Mouse (Mus musculus): ENCODE data around the gene Ifrd2. TPM values are rescaled to one million over a fixed set of nuclear protein-coding genes. Genes with fewer than 3 reads are reported as not detected.

Gene Ifrd2
- total and polyA plus RNA-seq, 3 experiments = 147 to 292 TPM; not detected in 1

- TF ChIP-seq CTCF (IDR thresholded peaks at IDR 0.05 in 2 of 3, conservative IDR thresholded peaks at IDR 0.05 in 1 of 3; ENCODE audit: control insufficient read depth in 1 of 3, insufficient read depth in 1 of 3, low read depth in 2 of 3, low read length in 3 of 3, poor library complexity in 1 of 3, severe bottlenecking in 1 of 3) (peak; percentile 41 to 56 (median 41)), ZKSCAN1 (IDR thresholded peaks at IDR 0.05; ENCODE audit: low read depth, low read length) (no peak)
- peaks cover 0 to 6% of the 10 kb centered on the region in 2 experiments; a peak in 2 of 4 replicates for H3K36me3 ChIP-seq (ENCODE audit: control insufficient read depth in 1 of 2, insufficient read depth in 2 of 2, low read length in 2 of 2)
- peaks cover 0 to 18% of the 10 kb centered on the region in 2 experiments; a peak in 2 of 4 replicates for H3K4me1 ChIP-seq (ENCODE audit: control insufficient read depth in 1 of 2, insufficient read depth in 2 of 2, low read length in 2 of 2)
- no peak for DNase-seq (ENCODE audit: low read depth, low spot score)
- H3K27ac ChIP-seq (ENCODE audit: control insufficient read depth, low read depth, low read length) = no peak overlapping the region
- no peak overlapping the region for H3K4me3 ChIP-seq (ENCODE audit: control insufficient read depth in 1 of 2, insufficient read depth in 1 of 2, low read depth in 2 of 2, low read length in 2 of 2)
- no peaks in the 10 kb centered on the region for H3K9me3 ChIP-seq (replicated peaks; ENCODE audit: insufficient read depth, low read length)
- H3K27me3 ChIP-seq (ENCODE audit: control insufficient read depth in 1 of 2, insufficient read depth in 2 of 2, low read length in 2 of 2) = no peaks in the 10 kb centered on the region
- no peaks in the 10 kb centered on the region; the same call in 1 of the 2 replicates for H3K79me2 ChIP-seq (ENCODE audit: control insufficient read depth, insufficient read depth, low read length, poor library complexity)
- no peak overlapping the region for H3K9ac ChIP-seq (ENCODE audit: control insufficient read depth, low read depth, low read length, poor library complexity, severe bottlenecking)
Measured at GRCm38 (mm10) chr9:107600745-107601144, 13.3 kb downstream of the Ifrd2 start.

GRCm38 (mm10) chr9:107601275-107601674 is 13.8 kb downstream of the Ifrd2 start:
- Histone ChIP-seq H3K27me3 (ENCODE audit: control insufficient read depth in 1 of 2, insufficient read depth in 2 of 2, low read length in 2 of 2) (no peaks in the 10 kb centered on the region), H3K36me3 (ENCODE audit: control insufficient read depth in 1 of 2, insufficient read depth in 2 of 2, low read length in 2 of 2) (peaks cover 0 to 6% of the 10 kb centered on the region in 2 experiments; a peak in 2 of 4 replicates)

GRCm38 (mm10) chr9:107602068-107602648 is 14.7 kb downstream of the Ifrd2 start:
- Histone ChIP-seq H3K27me3 (ENCODE audit: control insufficient read depth in 1 of 2, insufficient read depth in 2 of 2, low read length in 2 of 2) (no peaks in the 10 kb centered on the region), H3K9me3 (replicated peaks; ENCODE audit: insufficient read depth, low read length) (no peaks in the 10 kb centered on the region)
- peak; percentile 90 for TF ChIP-seq SMC3 (IDR thresholded peaks at IDR 0.05; ENCODE audit: low read depth, low read length)
- TF ChIP-seq ZNF384 (IDR thresholded peaks at IDR 0.05; ENCODE audit: low read depth, low read length) = 0 out of 2 replicates have a peak, but pooled peaks have one; percentile 18
- peak; percentile 95 to 99 (median 97) for TF ChIP-seq CTCF (IDR thresholded peaks at IDR 0.05 in 2 of 3, conservative IDR thresholded peaks at IDR 0.05 in 1 of 3; ENCODE audit: control insufficient read depth in 1 of 3, insufficient read depth in 1 of 3, low read depth in 2 of 3, low read length in 3 of 3, poor library complexity in 1 of 3, severe bottlenecking in 1 of 3)
- TF ChIP-seq TBP (IDR thresholded peaks at IDR 0.05; ENCODE audit: low read depth, low read length) = peak; percentile 39; the same call in 1 of the 2 replicates
- TF ChIP-seq E2F4 (IDR thresholded peaks at IDR 0.05; ENCODE audit: borderline replicate concordance, low read depth, low read length) = no peak
- peak; percentile 64; the same call in 1 of the 2 replicates for TF ChIP-seq SIN3A (IDR thresholded peaks at IDR 0.05; ENCODE audit: low read length)
- TF ChIP-seq MAX (IDR thresholded peaks at IDR 0.05; ENCODE audit: low read length) = 0 out of 2 replicates have a peak, but pooled peaks have one; percentile 31
- TF ChIP-seq HCFC1 (IDR thresholded peaks at IDR 0.05; ENCODE audit: low read depth, low read length) = peak; percentile 47; the same call in 1 of the 2 replicates
- TF ChIP-seq JUND (IDR thresholded peaks at IDR 0.05; ENCODE audit: low read depth, low read length) = no peak
- TF ChIP-seq ETS1 (IDR thresholded peaks at IDR 0.05; ENCODE audit: low read depth, low read length) = 0 out of 2 replicates have a peak, but pooled peaks have one; percentile 22
- 0 out of 2 replicates have a peak, but pooled peaks have one; percentile 6 for TF ChIP-seq RCOR1 (IDR thresholded peaks at IDR 0.05; ENCODE audit: low read depth, low read length)
- TF ChIP-seq RAD21 (IDR thresholded peaks at IDR 0.05; ENCODE audit: low read depth, low read length) = no peak; the same call in none of the 2 replicates
- TF ChIP-seq USF1 (IDR thresholded peaks at IDR 0.05; ENCODE audit: low read depth, low read length) = no peak
- peak; percentile 44 for TF ChIP-seq MXI1 (IDR thresholded peaks at IDR 0.05; ENCODE audit: low read depth, low read length)
- peak; percentile 53; the same call in 1 of the 2 replicates for TF ChIP-seq MYC (IDR thresholded peaks at IDR 0.05; ENCODE audit: low read depth, low read length)
- TF ChIP-seq ZC3H11A (IDR thresholded peaks at IDR 0.05; ENCODE audit: low read depth, low read length) = peak; percentile 93

More at GRCm38 (mm10) chr9:107601275-107601674, 13.8 kb downstream of the Ifrd2 start:
- DNase-seq (ENCODE audit: low read depth, low spot score) = no peak
- no peak overlapping the region for H3K27ac ChIP-seq (ENCODE audit: control insufficient read depth, low read depth, low read length)
- peaks cover 0 to 16% of the 10 kb centered on the region in 2 experiments; a peak in 2 of 4 replicates for H3K4me1 ChIP-seq (ENCODE audit: control insufficient read depth in 1 of 2, insufficient read depth in 2 of 2, low read length in 2 of 2)
- H3K79me2 ChIP-seq (ENCODE audit: control insufficient read depth, insufficient read depth, low read length, poor library complexity) = no peaks in the 10 kb centered on the region; the same call in 1 of the 2 replicates
- TF ChIP-seq TAL1 (IDR thresholded peaks at IDR 0.05; ENCODE audit: low read length) (no peak), TCF12 (IDR thresholded peaks at IDR 0.05; ENCODE audit: low read depth, low read length) (no peak), MYB (IDR thresholded peaks at IDR 0.05; ENCODE audit: low read depth, low read length) (no peak), MYC (IDR thresholded peaks at IDR 0.05; ENCODE audit: low read depth, low read length) (no peak), ETS1 (IDR thresholded peaks at IDR 0.05; ENCODE audit: low read depth, low read length) (no peak), MAFK (IDR thresholded peaks at IDR 0.05; ENCODE audit: borderline replicate concordance, low read depth, low read length) (no peak), ZKSCAN1 (IDR thresholded peaks at IDR 0.05; ENCODE audit: low read depth, low read length) (no peak), NELFE (IDR thresholded peaks at IDR 0.05; ENCODE audit: low read depth, low read length) (no peak), USF1 (IDR thresholded peaks at IDR 0.05; ENCODE audit: low read depth, low read length) (no peak), SIN3A (IDR thresholded peaks at IDR 0.05; ENCODE audit: low read length) (no peak), ZC3H11A (IDR thresholded peaks at IDR 0.05; ENCODE audit: low read depth, low read length) (no peak), CTCF (IDR thresholded peaks at IDR 0.05 in 2 of 3, conservative IDR thresholded peaks at IDR 0.05 in 1 of 3; ENCODE audit: control insufficient read depth in 1 of 3, insufficient read depth in 1 of 3, low read depth in 2 of 3, low read length in 3 of 3, poor library complexity in 1 of 3, severe bottlenecking in 1 of 3) (no peak), RCOR1 (IDR thresholded peaks at IDR 0.05; ENCODE audit: low read depth, low read length) (no peak), ZMIZ1 (IDR thresholded peaks at IDR 0.05; ENCODE audit: low read depth, low read length) (no peak), RAD21 (IDR thresholded peaks at IDR 0.05; ENCODE audit: low read depth, low read length) (no peak), MAX (IDR thresholded peaks at IDR 0.05; ENCODE audit: low read length) (no peak), POLR2A (IDR thresholded peaks at IDR 0.05; ENCODE audit: control insufficient read depth in 1 of 2, insufficient read depth in 1 of 2, low read depth in 1 of 2, low read length in 2 of 2, poor library complexity in 1 of 2) (no peak), HCFC1 (IDR thresholded peaks at IDR 0.05; ENCODE audit: low read depth, low read length) (no peak)
- H3K9me3 ChIP-seq (replicated peaks; ENCODE audit: insufficient read depth, low read length) = no peaks in the 10 kb centered on the region
- H3K9ac ChIP-seq (ENCODE audit: control insufficient read depth, low read depth, low read length, poor library complexity, severe bottlenecking) = no peak overlapping the region
- no peak overlapping the region for H3K4me3 ChIP-seq (ENCODE audit: control insufficient read depth in 1 of 2, insufficient read depth in 1 of 2, low read depth in 2 of 2, low read length in 2 of 2)

More at GRCm38 (mm10) chr9:107602068-107602648, 14.7 kb downstream of the Ifrd2 start:
- peaks cover 0 to 15% of the 10 kb centered on the region in 2 experiments; a peak in 2 of 4 replicates for H3K4me1 ChIP-seq (ENCODE audit: control insufficient read depth in 1 of 2, insufficient read depth in 2 of 2, low read length in 2 of 2)
- peak; percentile 90 for DNase-seq (ENCODE audit: low read depth, low spot score)
- peaks cover 0 to 6% of the 10 kb centered on the region in 2 experiments; a peak in 2 of 4 replicates for H3K36me3 ChIP-seq (ENCODE audit: control insufficient read depth in 1 of 2, insufficient read depth in 2 of 2, low read length in 2 of 2)
- H3K27ac ChIP-seq (ENCODE audit: control insufficient read depth, low read depth, low read length) = peak overlapping the region; percentile 64
- H3K4me3 ChIP-seq (ENCODE audit: control insufficient read depth in 1 of 2, insufficient read depth in 1 of 2, low read depth in 2 of 2, low read length in 2 of 2) = peak overlapping the region; percentile 51 to 62
- no peaks in the 10 kb centered on the region; the same call in 1 of the 2 replicates for H3K79me2 ChIP-seq (ENCODE audit: control insufficient read depth, insufficient read depth, low read length, poor library complexity)
- H3K9ac ChIP-seq (ENCODE audit: control insufficient read depth, low read depth, low read length, poor library complexity, severe bottlenecking) = peak overlapping the region; percentile 63

All from MEL (cell line).